Mouse (Mus musculus): ENCODE measurements at regions not wholly inside any gene's neighbourhood (a gene's known extent, or its start where the extent isn't known, plus 50 kb on each side); places are given as distances from the start of the nearest gene placed in this dataset.

- Histone ChIP-seq H3K36me3 (replicated peaks; ENCODE audit: control insufficient read depth, insufficient read depth, low read depth, low read length) (no peaks in the 10 kb centered on the region), H3K4me2 (ENCODE audit: low read depth, low read length) (no peak overlapping the region), H3K4me3 (ENCODE audit: low read depth, low read length) (no peak overlapping the region), H3K9ac (replicated peaks; ENCODE audit: low read length) (no peak overlapping the region), H3K9me3 (replicated peaks; ENCODE audit: control insufficient read depth, low read length) (no peaks in the 10 kb centered on the region), H3K4me1 (ENCODE audit: control insufficient read depth, insufficient read depth, low read length) (no peaks in the 10 kb centered on the region), H3K27ac (replicated peaks; ENCODE audit: low read depth, low read length) (no peak overlapping the region), H3K27me3 (ENCODE audit: control insufficient read depth, insufficient read depth, low read length) (no peaks in the 10 kb centered on the region)
- ATAC-seq (replicated peaks; ENCODE audit: insufficient number of reproducible peaks, low FRiP score, low TSS enrichment, low read depth) (no peak), DNase-seq (ENCODE audit: low spot score) (no peak)
- 89% methylated on average over 2 of the region's 2 CpGs for WGBS
These were observed 145.0 kb downstream of the Mex3b start for GRCm38 (mm10) chr7:83012145-83012544.

GRCm38 (mm10) chr7:83014725-83015690 is 147.9 kb downstream of the Mex3b start:
- Histone ChIP-seq H3K9ac (replicated peaks; ENCODE audit: low read length) (no peak overlapping the region), H3K4me3 (ENCODE audit: low read depth, low read length) (no peak overlapping the region), H3K27ac (replicated peaks; ENCODE audit: low read depth, low read length) (no peak overlapping the region), H3K4me1 (ENCODE audit: control insufficient read depth, insufficient read depth, low read length) (no peaks in the 10 kb centered on the region), H3K4me2 (ENCODE audit: low read depth, low read length) (no peak overlapping the region), H3K27me3 (ENCODE audit: control insufficient read depth, insufficient read depth, low read length) (no peaks in the 10 kb centered on the region), H3K9me3 (replicated peaks; ENCODE audit: control insufficient read depth, low read length) (no peaks in the 10 kb centered on the region), H3K36me3 (replicated peaks; ENCODE audit: control insufficient read depth, insufficient read depth, low read depth, low read length) (no peaks in the 10 kb centered on the region)
- ATAC-seq (replicated peaks; ENCODE audit: insufficient number of reproducible peaks, low FRiP score, low TSS enrichment, low read depth): no peak
- WGBS: 52% methylated on average over 7 of the region's 7 CpGs
- DNase-seq (ENCODE audit: low spot score): no peak

GRCm38 (mm10) chr7:83015756-83016155 is 148.6 kb downstream of the Mex3b start:
- Histone ChIP-seq H3K27me3 (ENCODE audit: control insufficient read depth, insufficient read depth, low read length) (no peaks in the 10 kb centered on the region), H3K9me3 (replicated peaks; ENCODE audit: control insufficient read depth, low read length) (no peaks in the 10 kb centered on the region), H3K9ac (replicated peaks; ENCODE audit: low read length) (no peak overlapping the region), H3K27ac (replicated peaks; ENCODE audit: low read depth, low read length) (no peak overlapping the region), H3K4me1 (ENCODE audit: control insufficient read depth, insufficient read depth, low read length) (no peaks in the 10 kb centered on the region), H3K4me2 (ENCODE audit: low read depth, low read length) (no peak overlapping the region), H3K36me3 (replicated peaks; ENCODE audit: control insufficient read depth, insufficient read depth, low read depth, low read length) (no peaks in the 10 kb centered on the region), H3K4me3 (ENCODE audit: low read depth, low read length) (no peak overlapping the region)
- WGBS: 40% methylated on average over 4 of the region's 4 CpGs
- ATAC-seq (replicated peaks; ENCODE audit: insufficient number of reproducible peaks, low FRiP score, low TSS enrichment, low read depth) (no peak), DNase-seq (ENCODE audit: low spot score) (no peak)

DNA sequence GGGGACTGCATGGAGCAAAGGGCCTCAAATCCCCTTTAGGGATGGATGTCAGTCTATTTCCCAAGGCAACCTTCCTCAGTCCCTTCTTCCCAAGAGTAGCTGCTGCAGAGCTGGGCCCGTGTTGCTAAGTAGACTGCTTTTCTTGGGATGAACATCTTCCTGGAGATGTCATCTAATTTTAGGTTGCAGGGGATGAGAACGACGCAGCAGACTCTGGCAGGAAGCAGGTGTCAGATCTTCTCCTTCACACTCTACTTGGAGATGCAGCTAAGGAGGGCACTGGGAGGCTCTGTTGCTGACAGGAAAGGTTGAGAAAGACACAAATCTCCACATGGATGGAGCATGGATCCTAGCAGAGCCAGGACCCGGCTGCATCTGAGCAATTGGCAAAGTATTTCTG is 149.4 kb downstream of the Mex3b start:
- no peak overlapping the region for H3K4me3 ChIP-seq (ENCODE audit: low read depth, low read length)
- 73% methylated on average over 4 of the region's 4 CpGs for WGBS

DNA sequence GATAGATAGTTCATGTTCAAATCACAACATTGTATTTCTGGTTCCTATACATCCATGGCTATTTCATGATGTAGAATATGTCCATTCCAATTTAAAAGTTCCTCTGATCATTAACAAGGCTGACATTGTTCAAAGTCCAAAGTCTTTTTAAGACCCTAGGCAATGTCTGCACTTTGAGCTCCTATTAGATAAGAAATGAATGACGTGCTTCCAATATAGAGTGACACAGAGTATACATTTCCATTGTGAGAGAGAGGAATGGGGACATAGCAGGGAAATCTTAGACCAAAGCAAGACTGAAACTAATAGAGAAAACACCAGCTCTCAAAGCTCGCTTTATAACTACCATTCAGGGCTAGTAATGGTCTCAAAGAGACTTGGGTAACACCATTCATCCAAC is 153.5 kb downstream of the Mex3b start:
- ATAC-seq (replicated peaks; ENCODE audit: insufficient number of reproducible peaks, low FRiP score, low TSS enrichment, low read depth): no peak
- Histone ChIP-seq H3K9me3 (replicated peaks; ENCODE audit: control insufficient read depth, low read length) (no peaks in the 10 kb centered on the region), H3K36me3 (replicated peaks; ENCODE audit: control insufficient read depth, insufficient read depth, low read depth, low read length) (no peaks in the 10 kb centered on the region), H3K4me2 (ENCODE audit: low read depth, low read length) (no peak overlapping the region), H3K4me3 (ENCODE audit: low read depth, low read length) (no peak overlapping the region), H3K27ac (replicated peaks; ENCODE audit: low read depth, low read length) (no peak overlapping the region), H3K9ac (replicated peaks; ENCODE audit: low read length) (no peak overlapping the region), H3K4me1 (ENCODE audit: control insufficient read depth, insufficient read depth, low read length) (no peaks in the 10 kb centered on the region), H3K27me3 (ENCODE audit: control insufficient read depth, insufficient read depth, low read length) (no peaks in the 10 kb centered on the region)
- 82% methylated on average over 2 of the region's 2 CpGs for WGBS
- no peak for DNase-seq (ENCODE audit: low spot score)

More for the DNA sequence above, 149.4 kb downstream of the Mex3b start:
- Histone ChIP-seq H3K27ac (replicated peaks; ENCODE audit: low read depth, low read length) (no peak overlapping the region), H3K9ac (replicated peaks; ENCODE audit: low read length) (no peak overlapping the region), H3K27me3 (ENCODE audit: control insufficient read depth, insufficient read depth, low read length) (no peaks in the 10 kb centered on the region), H3K9me3 (replicated peaks; ENCODE audit: control insufficient read depth, low read length) (no peaks in the 10 kb centered on the region), H3K4me2 (ENCODE audit: low read depth, low read length) (no peak overlapping the region), H3K36me3 (replicated peaks; ENCODE audit: control insufficient read depth, insufficient read depth, low read depth, low read length) (no peaks in the 10 kb centered on the region), H3K4me1 (ENCODE audit: control insufficient read depth, insufficient read depth, low read length) (no peaks in the 10 kb centered on the region)
- DNase-seq (ENCODE audit: low spot score) (no peak), ATAC-seq (replicated peaks; ENCODE audit: insufficient number of reproducible peaks, low FRiP score, low TSS enrichment, low read depth) (no peak)

GRCm38 (mm10) chr7:83023990-83024389 is 156.9 kb downstream of the Mex3b start:
- WGBS: 85% methylated on average over 1 of the region's 1 CpGs
- H3K4me2 ChIP-seq (ENCODE audit: low read depth, low read length): no peak overlapping the region
- no peaks in the 10 kb centered on the region for H3K36me3 ChIP-seq (replicated peaks; ENCODE audit: control insufficient read depth, insufficient read depth, low read depth, low read length)
- no peak for DNase-seq (ENCODE audit: low spot score)
- H3K27me3 ChIP-seq (ENCODE audit: control insufficient read depth, insufficient read depth, low read length): no peaks in the 10 kb centered on the region
- H3K9ac ChIP-seq (replicated peaks; ENCODE audit: low read length): no peak overlapping the region
- no peak overlapping the region for H3K4me3 ChIP-seq (ENCODE audit: low read depth, low read length)
- no peak for ATAC-seq (replicated peaks; ENCODE audit: insufficient number of reproducible peaks, low FRiP score, low TSS enrichment, low read depth)
- H3K27ac ChIP-seq (replicated peaks; ENCODE audit: low read depth, low read length): no peak overlapping the region
- H3K9me3 ChIP-seq (replicated peaks; ENCODE audit: control insufficient read depth, low read length): no peaks in the 10 kb centered on the region
- H3K4me1 ChIP-seq (ENCODE audit: control insufficient read depth, insufficient read depth, low read length): no peaks in the 10 kb centered on the region

DNA sequence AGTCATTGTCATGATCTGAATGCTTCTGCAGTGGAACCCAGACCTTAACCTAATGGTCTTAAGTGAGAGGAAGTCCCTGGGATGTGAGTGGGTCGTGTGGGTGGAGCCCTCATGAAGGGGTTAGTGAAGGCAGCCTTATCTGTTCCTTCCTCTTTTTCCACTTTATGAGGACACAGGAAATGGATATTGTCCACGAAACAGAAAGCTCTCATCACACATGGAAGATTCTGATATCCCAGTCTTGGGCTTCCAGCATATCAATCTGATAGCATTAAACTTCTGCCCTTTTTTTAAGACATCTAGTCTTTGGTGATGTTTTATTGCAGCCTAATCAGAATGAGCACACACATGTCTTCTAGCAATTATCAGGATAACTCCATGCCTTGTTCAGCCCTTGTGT is 164.0 kb downstream of the Mex3b start:
- no peaks in the 10 kb centered on the region for H3K27me3 ChIP-seq (ENCODE audit: control insufficient read depth, insufficient read depth, low read length)
- no peaks in the 10 kb centered on the region for H3K36me3 ChIP-seq (replicated peaks; ENCODE audit: control insufficient read depth, insufficient read depth, low read depth, low read length)
- no peak overlapping the region for H3K4me3 ChIP-seq (ENCODE audit: low read depth, low read length)
- no peak for ATAC-seq (replicated peaks; ENCODE audit: insufficient number of reproducible peaks, low FRiP score, low TSS enrichment, low read depth)
- no peak overlapping the region for H3K4me2 ChIP-seq (ENCODE audit: low read depth, low read length)
- no peak overlapping the region for H3K9ac ChIP-seq (replicated peaks; ENCODE audit: low read length)
- DNase-seq (ENCODE audit: low spot score): no peak
- H3K9me3 ChIP-seq (replicated peaks; ENCODE audit: control insufficient read depth, low read length): no peaks in the 10 kb centered on the region
- WGBS: 71% methylated on average over 2 of the region's 2 CpGs
- H3K4me1 ChIP-seq (ENCODE audit: control insufficient read depth, insufficient read depth, low read length): no peaks in the 10 kb centered on the region
- no peak overlapping the region for H3K27ac ChIP-seq (replicated peaks; ENCODE audit: low read depth, low read length)

DNA sequence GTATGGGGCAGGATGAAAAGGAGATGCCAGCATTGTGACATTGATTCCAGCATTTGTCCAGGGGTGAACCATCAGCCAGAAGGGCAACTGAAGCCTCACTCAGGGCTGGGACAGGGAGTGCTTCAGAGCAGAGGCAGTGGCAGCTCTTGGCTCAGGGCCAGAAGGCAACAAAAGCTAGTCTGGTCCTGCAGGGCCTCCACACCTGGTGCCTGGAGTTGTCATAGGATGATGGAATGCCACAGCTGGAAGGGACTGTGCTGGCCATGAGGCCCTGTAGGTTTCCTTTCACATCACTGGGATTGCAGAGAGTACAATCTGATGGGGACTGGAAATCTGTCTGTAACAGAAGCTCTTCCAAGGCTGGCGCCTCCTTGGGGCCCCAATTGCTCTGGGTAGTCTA is 164.9 kb downstream of the Mex3b start:
- H3K9ac ChIP-seq (replicated peaks; ENCODE audit: low read length): no peak overlapping the region
- no peak overlapping the region for H3K4me3 ChIP-seq (ENCODE audit: low read depth, low read length)
- no peaks in the 10 kb centered on the region for H3K4me1 ChIP-seq (ENCODE audit: control insufficient read depth, insufficient read depth, low read length)
- no peak overlapping the region for H3K4me2 ChIP-seq (ENCODE audit: low read depth, low read length)
- H3K9me3 ChIP-seq (replicated peaks; ENCODE audit: control insufficient read depth, low read length): no peaks in the 10 kb centered on the region
- ATAC-seq (replicated peaks; ENCODE audit: insufficient number of reproducible peaks, low FRiP score, low TSS enrichment, low read depth) (no peak), DNase-seq (ENCODE audit: low spot score) (no peak)
- H3K27ac ChIP-seq (replicated peaks; ENCODE audit: low read depth, low read length): no peak overlapping the region
- H3K36me3 ChIP-seq (replicated peaks; ENCODE audit: control insufficient read depth, insufficient read depth, low read depth, low read length): no peaks in the 10 kb centered on the region
- 95% methylated on average over 1 of the region's 1 CpGs for WGBS
- H3K27me3 ChIP-seq (ENCODE audit: control insufficient read depth, insufficient read depth, low read length): no peaks in the 10 kb centered on the region

Measured in embryonic facial prominence, embryonic 11.5 days (tissue).